Mouse (Mus musculus): ENCODE results near the gene Hap1.
"Not testable (repeated sequence)": the region's sequence is repeated elsewhere in the genome, so short reads cannot be mapped to it uniquely, and the experiment has no call there.

Hap1 gene

DNA sequence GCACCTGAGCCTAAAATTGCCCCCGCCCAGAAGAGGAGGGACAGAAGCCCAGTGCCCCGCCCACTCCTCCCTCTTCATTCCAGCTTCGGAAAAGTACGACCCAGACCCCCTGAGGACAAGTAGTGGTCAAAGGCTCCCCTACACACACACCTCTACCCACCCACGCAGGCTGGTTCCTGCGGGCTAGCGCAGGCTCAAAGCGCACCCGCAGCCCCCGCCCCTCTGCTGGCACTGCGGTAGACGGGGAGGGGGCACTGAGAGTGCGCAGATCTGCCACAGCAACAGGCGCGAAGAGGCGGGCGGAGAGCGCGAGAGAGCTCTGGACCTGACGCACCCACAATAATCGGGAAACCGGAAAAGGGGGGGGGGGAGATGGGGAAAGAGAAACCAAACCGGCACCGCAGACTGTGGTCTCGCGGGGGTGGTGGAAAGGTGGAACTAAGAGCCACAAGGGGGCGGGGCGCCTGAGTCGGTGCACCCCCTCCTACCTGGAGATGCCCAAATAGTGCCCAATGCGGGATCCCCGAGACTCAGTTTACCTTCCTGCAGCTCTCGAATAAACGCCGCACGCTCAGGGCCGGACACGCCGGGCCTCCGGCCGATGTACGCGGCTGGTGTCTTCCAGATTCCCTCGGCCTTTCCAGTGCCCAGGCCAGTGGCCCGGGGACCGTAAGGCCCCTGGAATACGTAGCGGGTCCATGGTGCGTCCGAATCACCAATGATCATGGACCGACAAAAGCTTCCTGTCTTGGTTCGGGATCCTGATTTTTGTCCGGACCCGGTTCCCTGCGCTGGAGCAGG lies 577 bp downstream of the Hap1 start:
- DNase-seq (ENCODE audit: low spot score in 2 of 2), result peak; percentile 21 to 50

GRCm38 (mm10) chr11:100352076-100352857 lies 3.7 kb downstream of the Hap1 start:
- DNase-seq (ENCODE audit: low spot score in 2 of 2), result peak in 1 of 2 experiments; percentile 37

- DNase-seq (ENCODE audit: low spot score in 2 of 2), result no peak
Measured at GRCm38 (mm10) chr11:100344269-100344668, 11.7 kb downstream of the Hap1 start.

DNA sequence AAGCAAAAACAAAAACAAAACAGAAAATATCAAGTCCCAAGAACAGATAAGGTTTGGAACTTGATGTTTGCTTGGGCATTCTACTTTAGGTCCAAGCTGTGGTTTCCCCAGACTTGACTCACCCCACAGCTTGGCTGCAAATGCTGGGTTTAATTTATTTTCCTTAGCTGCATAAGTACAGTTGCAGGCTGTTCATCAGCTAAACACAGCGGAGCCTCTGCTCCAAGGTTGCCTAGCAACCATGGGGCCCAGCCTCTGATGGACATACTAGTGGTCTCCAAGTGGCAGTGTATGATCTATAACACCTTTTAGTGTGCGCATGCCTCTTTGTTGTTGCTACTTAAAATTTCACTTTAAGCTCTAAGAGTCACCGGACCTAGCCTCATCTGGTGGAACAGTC lies 20.2 kb downstream of the Hap1 start:
- DNase-seq (ENCODE audit: low spot score in 2 of 2), result no peak

DNA sequence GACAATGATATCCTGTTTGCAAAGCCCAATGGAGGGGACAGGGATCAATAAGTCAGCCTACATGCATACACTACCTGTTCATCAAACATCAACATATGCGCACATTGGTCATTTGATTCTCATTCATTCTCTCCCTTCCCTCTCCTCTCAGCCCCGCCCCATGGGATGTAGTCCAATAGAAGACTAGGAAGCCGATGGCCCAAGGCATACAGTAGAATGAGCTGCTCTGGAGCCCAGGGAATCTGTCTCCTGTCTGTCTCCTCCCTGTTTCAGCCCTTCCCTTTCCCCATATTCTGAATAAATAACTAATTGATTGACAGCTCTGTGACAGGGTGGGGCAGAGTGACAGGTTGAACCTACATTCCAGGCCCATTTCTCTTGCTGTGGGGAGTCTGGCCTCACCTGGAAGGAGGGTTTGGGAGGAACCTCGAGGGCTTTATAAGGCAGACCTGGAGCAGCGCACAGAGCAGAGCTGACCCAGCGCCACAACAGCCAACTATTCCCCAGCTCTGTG lies 21.9 kb downstream of the Hap1 start, which contains the start of gene Gast:
Gene Gast, plus strand, starts transcription at position 464 of the 514 bp plus-strand sequence.
- no peak for DNase-seq (ENCODE audit: low spot score in 2 of 2)

- DNase-seq (ENCODE audit: low spot score in 2 of 2), result no peak
Measured at GRCm38 (mm10) chr11:100332766-100333515, 23.0 kb downstream of the Hap1 start.

- DNase-seq (ENCODE audit: low spot score in 2 of 2), result not testable (repeated sequence)
Measured at GRCm38 (mm10) chr11:100330816-100331375, 25.0 kb downstream of the Hap1 start.

- no peak for DNase-seq (ENCODE audit: low spot score in 2 of 2)
Measured at GRCm38 (mm10) chr11:100330235-100330634, 25.7 kb downstream of the Hap1 start.

DNA sequence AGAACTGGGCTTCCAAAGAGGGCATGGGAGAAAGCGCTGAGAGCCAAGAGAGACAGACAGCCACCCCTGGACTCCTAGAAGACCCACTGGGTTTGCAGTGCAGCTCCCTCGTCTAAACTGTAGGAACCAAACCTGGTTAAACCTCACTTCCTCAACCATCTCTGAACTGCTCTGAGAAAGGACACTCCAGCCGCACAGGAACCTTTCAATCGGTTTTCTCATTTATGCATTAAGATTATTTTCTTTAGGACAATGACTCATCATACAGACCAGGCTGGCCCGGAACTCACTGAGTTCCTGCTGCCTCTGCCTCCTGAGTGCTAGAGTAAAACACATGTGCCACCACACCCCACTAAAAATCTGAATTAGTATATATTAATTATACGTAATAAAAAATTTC lies 28.2 kb downstream of the Hap1 start:
- DNase-seq (ENCODE audit: low spot score in 2 of 2), result no peak

DNA sequence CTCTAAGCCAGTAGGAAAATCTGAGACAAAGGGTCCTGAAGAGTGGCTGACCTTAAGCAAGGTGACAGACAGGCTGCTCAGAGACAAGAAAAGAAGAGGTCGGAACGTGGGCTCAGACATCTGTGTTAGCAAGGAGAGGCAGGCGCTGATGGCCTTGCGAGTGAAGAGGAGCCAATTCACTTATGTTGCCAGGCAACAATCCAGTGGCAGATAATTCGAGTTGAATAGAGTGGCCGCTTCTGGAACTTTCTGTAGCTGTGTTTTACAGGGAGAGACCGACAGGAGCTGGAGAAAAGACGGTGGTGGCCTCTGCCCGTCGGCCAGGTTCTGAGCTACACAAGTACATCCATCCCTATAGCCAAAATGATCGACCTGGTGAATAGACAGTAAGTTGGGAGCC lies 28.6 kb downstream of the Hap1 start:
- DNase-seq (ENCODE audit: low spot score in 2 of 2), result no peak

GRCm38 (mm10) chr11:100325062-100325629 lies 30.8 kb downstream of the Hap1 start:
- no peak for DNase-seq (ENCODE audit: low spot score in 2 of 2)

GRCm38 (mm10) chr11:100323578-100323977 lies 32.4 kb downstream of the Hap1 start:
- DNase-seq (ENCODE audit: low spot score in 2 of 2), result peak; percentile 53 to 81

- no peak for DNase-seq (ENCODE audit: low spot score in 2 of 2)
Measured at GRCm38 (mm10) chr11:100322591-100323258, 33.2 kb downstream of the Hap1 start.

GRCm38 (mm10) chr11:100321479-100322305 lies 34.2 kb downstream of the Hap1 start:
- not testable (repeated sequence) for DNase-seq (ENCODE audit: low spot score in 2 of 2)

DNA sequence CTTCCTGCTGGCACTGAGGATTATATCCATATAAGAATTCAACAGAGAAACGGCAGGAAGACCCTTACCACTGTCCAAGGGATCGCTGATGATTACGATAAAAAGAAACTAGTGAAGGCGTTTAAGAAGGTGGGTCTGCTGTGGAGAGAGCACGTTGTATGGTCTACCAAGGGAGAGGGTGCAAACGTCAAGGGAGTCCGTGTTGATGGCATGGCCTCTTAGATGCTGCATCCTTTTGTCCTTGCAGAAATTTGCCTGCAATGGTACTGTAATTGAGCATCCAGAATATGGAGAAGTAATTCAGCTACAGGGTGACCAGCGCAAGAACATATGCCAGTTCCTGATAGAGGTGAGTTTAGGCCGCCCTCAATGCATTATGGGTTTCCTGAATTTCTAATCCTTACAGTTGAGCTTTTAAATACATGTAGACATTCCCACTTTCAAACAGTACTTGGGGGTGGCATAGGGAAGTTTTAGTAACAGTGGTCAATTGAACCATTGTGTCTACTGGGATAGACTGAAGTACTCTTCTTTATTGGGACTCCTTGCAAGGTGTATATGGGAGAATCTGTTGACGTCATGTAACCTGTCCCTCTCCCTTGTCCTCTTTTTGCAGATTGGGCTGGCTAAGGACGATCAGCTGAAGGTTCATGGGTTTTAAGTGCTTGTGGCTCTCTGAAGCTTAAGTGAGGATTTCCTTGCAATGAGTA lies 35.1 kb downstream of the Hap1 start:
- not testable (repeated sequence) for DNase-seq (ENCODE audit: low spot score in 2 of 2)

DNA sequence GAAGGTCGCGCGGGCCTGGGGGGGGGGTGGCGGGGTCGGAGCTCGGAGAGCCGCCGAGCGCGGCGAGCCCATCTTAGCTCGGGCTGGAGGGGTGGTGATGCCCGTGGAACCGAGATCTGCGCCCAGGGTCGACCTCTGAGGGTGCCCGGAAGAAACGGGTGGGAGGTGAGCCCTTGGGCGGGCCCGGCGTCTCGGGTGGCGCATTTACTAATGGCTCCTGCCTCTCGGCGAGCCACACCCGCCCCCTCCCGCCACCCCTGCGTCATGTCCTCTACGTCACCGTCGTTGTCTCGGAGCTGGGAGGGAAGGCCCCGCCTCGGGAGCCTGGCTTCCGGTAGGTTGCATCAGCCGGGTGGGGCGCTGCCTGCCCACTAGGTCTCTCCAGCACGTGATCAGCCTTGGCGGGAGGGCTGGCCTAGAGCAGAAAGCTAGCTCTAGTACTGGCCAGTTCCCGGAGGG lies 35.7 kb downstream of the Hap1 start:
- DNase-seq (ENCODE audit: low spot score in 2 of 2), result peak; percentile 88 to 97

GRCm38 (mm10) chr11:100319492-100320171 lies 36.3 kb downstream of the Hap1 start, which contains the start of gene Eif1:
Gene Eif1 (plus strand): TSS chr11:100319885.
- peak; percentile 100 for DNase-seq (ENCODE audit: low spot score in 2 of 2)
